8 mouse cellular contexts compared by ENCODE assay signal in the genomic region with DNA sequence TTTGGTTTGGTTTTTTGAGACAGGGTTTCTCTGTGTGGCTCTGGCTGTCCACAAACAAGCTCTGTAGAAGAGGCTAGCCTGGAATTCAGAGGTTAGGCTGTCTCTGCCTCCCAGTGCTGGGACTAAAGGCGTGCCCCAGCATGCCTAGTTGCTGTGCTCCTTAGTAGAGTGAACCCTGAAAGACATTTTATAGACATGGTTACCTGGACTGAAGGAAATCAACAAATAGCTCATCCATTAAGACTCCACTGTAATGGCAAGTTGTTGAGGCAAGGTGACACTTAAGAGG. TPM values are rescaled to one million over a fixed set of nuclear protein-coding genes. Genes with fewer than 3 reads are reported as not detected.
A peak's percentile ranks its signal among the peaks of the same experiment; 100 is the strongest.
DNase-seq lines count a peak whose midpoint lies in the region; ATAC-seq lines count a peak whose summit lies in the region.

No protein-coding gene starts in this region.

- ATAC-seq in megakaryocyte, adult 5-6 weeks (ENCODE audit: poor library complexity, severe bottlenecking) = no peak
- ATAC-seq in hindbrain, embryonic 13.5 days (ENCODE audit: low FRiP score) = no peak
- ATAC-seq in megakaryocyte-erythroid progenitor cell, adult 5-6 weeks (replicated peaks; ENCODE audit: low FRiP score, low TSS enrichment, poor library complexity, severe bottlenecking) = peak; percentile 7; the same call in 1 of the 2 replicates
- ATAC-seq in cerebellum, adult (ENCODE audit: insufficient number of reproducible peaks, low FRiP score, low TSS enrichment) = no peak

- peak overlapping the region; percentile 90 for H3K4me2 ChIP-seq in hindbrain, embryonic 13.5 days

- H3K9me3 ChIP-seq in megakaryocyte, embryonic 14.5 days = no peaks in the 10 kb centered on the region
- H3K9me3 ChIP-seq in embryonic facial prominence, embryonic 10.5 days = no peaks in the 10 kb centered on the region
- H3K9me3 ChIP-seq in hindbrain, embryonic 13.5 days = no peaks in the 10 kb centered on the region

- H3K4me1 ChIP-seq in megakaryocyte, embryonic 14.5 days = peaks cover 46% of the 10 kb centered on the region
- peaks cover 15% of the 10 kb centered on the region for H3K4me1 ChIP-seq in embryonic facial prominence, embryonic 10.5 days
- peaks cover 31% of the 10 kb centered on the region for H3K4me1 ChIP-seq in hindbrain, embryonic 13.5 days (replicated peaks)

- peak overlapping the region; percentile 46; the same call in 1 of the 2 replicates for H3K9ac ChIP-seq in hindbrain, embryonic 13.5 days

- 51% methylated on average over 1 of the region's 1 CpGs for WGBS in embryonic facial prominence, embryonic 10.5 days
- 37% methylated on average over 1 of the region's 1 CpGs for WGBS in hindbrain, embryonic 13.5 days

- peak overlapping the region; percentile 98 for H3K4me3 ChIP-seq in megakaryocyte, embryonic 14.5 days (replicated peaks)
- H3K4me3 ChIP-seq in embryonic facial prominence, embryonic 10.5 days = peak overlapping the region; percentile 96
- peak overlapping the region; percentile 98 for H3K4me3 ChIP-seq in hindbrain, embryonic 13.5 days

- DNase-seq in embryonic facial prominence, embryonic 10.5 days (ENCODE audit: low spot score) = no peak
- DNase-seq in left cerebral cortex, adult 9 months (ENCODE audit: low spot score in 2 of 2) = no peak
- DNase-seq in adrenal gland, postnatal 4 days (ENCODE audit: low spot score in 2 of 2) = no peak

- peaks cover 30% of the 10 kb centered on the region for H3K36me3 ChIP-seq in megakaryocyte, embryonic 14.5 days (replicated peaks; ENCODE audit: low read length)
- H3K36me3 ChIP-seq in embryonic facial prominence, embryonic 10.5 days (replicated peaks) = no peaks in the 10 kb centered on the region; the same call in 1 of the 2 replicates
- H3K36me3 ChIP-seq in hindbrain, embryonic 13.5 days = no peaks in the 10 kb centered on the region

- H3K27me3 ChIP-seq in megakaryocyte, embryonic 14.5 days (replicated peaks) = no peaks in the 10 kb centered on the region
- no peaks in the 10 kb centered on the region for H3K27me3 ChIP-seq in embryonic facial prominence, embryonic 10.5 days (replicated peaks; ENCODE audit: low read depth, poor library complexity, severe bottlenecking)
- H3K27me3 ChIP-seq in hindbrain, embryonic 13.5 days = no peaks in the 10 kb centered on the region

- H3K27ac ChIP-seq in embryonic facial prominence, embryonic 10.5 days (replicated peaks) = no peak overlapping the region
- H3K27ac ChIP-seq in hindbrain, embryonic 13.5 days = no peak overlapping the region; the same call in 1 of the 2 replicates

RNA-seq across cellular contexts. Expression of a gene that starts 0.8 kb away (rescaled TPM):
- polyA plus RNA-seq in megakaryocyte, embryonic 14.5 days (2012; ENCODE audit: insufficient read depth, low replicate concordance) = 19.9 and 28.9 TPM in 2 replicates
- 191 and 207 TPM in 2 replicates for total RNA-seq in megakaryocyte, adult 5-6 weeks (2015)
- 222 and 230 TPM in 2 replicates for total RNA-seq in megakaryocyte, adult 5-6 weeks (2017)
- polyA plus RNA-seq in embryonic facial prominence, embryonic 10.5 days (2016; fragmentation: Nextera tagmentation; extraction: Ambion mirVana) = 214 and 221 TPM in 2 replicates
- 139 and 147 TPM in 2 replicates for polyA plus RNA-seq in hindbrain, embryonic 13.5 days (2015; fragmentation: Nextera tagmentation; extraction: Ambion mirVana)
- total RNA-seq in megakaryocyte-erythroid progenitor cell, adult 5-6 weeks (2014; fragmentation: Nextera tagmentation) = 258 and 281 TPM in 2 replicates
- 371 and 387 TPM in 2 replicates for total RNA-seq in megakaryocyte-erythroid progenitor cell, adult 5-6 weeks (2017)
- 100 to 1,000 TPM; 138 to 151 TPM for total RNA-seq in adrenal gland, postnatal 4 days (2021)
